ENCODE assay signal across 20 mouse cellular contexts in the genomic region with DNA sequence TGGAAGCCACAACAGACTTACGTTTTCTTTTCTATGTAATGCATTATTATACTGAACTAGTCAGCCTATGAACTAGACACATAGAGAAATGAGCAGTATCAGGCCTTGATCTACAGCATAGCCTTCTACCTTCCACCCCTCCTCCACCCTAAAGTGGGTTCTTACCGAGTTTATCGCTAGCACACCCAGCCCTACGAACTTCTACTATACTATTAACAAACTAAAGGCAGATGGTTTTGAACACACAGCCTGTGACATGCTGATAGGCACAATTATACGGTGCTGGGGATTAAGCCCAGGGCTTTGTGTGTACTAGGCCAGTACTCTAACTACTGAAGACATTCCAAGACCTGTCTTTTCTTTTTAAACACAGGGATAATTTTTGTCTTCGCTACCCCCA.
"Had no signal": no experiment of that assay in that cellular context is flagged by ENCODE, and none has a peak within 500 bp of the region (broad histone marks: within the 10 kb centered on the region; RNA-seq: fewer than 3 reads in every experiment).

No protein-coding gene starts in this region.

- H3K36me3 ChIP-seq: intestine, embryonic 15.5 days; lung, embryonic 15.5 days; midbrain, embryonic 10.5 days; midbrain, embryonic 13.5 days; neural tube, embryonic 13.5 days; stomach, embryonic 15.5 days had no signal

- H3K9me3 ChIP-seq: intestine, embryonic 15.5 days; kidney, embryonic 15.5 days; lung, embryonic 15.5 days; midbrain, embryonic 10.5 days; midbrain, embryonic 13.5 days; neural tube, embryonic 13.5 days; stomach, embryonic 15.5 days had no signal

- DNase-seq: kidney, adult 11 months; kidney, adult 8-10 months; kidney, postnatal 10 days; kidney, postnatal 36 days; lung, adult 18-20 months; lung, postnatal 10 days; lung, postnatal 4 days; retina, postnatal 1 day; right cerebral cortex, postnatal 25 days; spleen, adult 18-20 months; thymus, postnatal 36 days had no signal

- ATAC-seq: intestine, embryonic 15.5 days; midbrain, embryonic 13.5 days; midbrain, embryonic 16.5 days had no signal

- H3K27me3 ChIP-seq: intestine, embryonic 15.5 days; kidney, embryonic 15.5 days; lung, embryonic 15.5 days; neural tube, embryonic 13.5 days; stomach, embryonic 15.5 days had no signal

- H3K27ac ChIP-seq: intestine, embryonic 15.5 days; lung, embryonic 15.5 days; midbrain, embryonic 10.5 days; midbrain, embryonic 13.5 days; neural tube, embryonic 13.5 days; stomach, embryonic 15.5 days had no signal

- H3K9ac ChIP-seq: intestine, embryonic 15.5 days; kidney, embryonic 15.5 days; lung, embryonic 15.5 days; midbrain, embryonic 13.5 days; neural tube, embryonic 13.5 days; stomach, embryonic 15.5 days had no signal

- H3K4me3 ChIP-seq: intestine, embryonic 15.5 days; kidney, embryonic 15.5 days; lung, embryonic 15.5 days; midbrain, embryonic 10.5 days; midbrain, embryonic 13.5 days; myocyte; neural tube, embryonic 13.5 days; stomach, embryonic 15.5 days had no signal

- H3K4me2 ChIP-seq: intestine, embryonic 15.5 days; kidney, embryonic 15.5 days; lung, embryonic 15.5 days; midbrain, embryonic 13.5 days; neural tube, embryonic 13.5 days; stomach, embryonic 15.5 days had no signal
